Mouse (Mus musculus): ENCODE measurements around the gene Abcb9.

- TF ChIP-seq CTCF (IDR thresholded peaks at IDR 0.05; ENCODE audit: borderline replicate concordance, insufficient read depth, low read length) (no peak), POLR2A (IDR thresholded peaks at IDR 0.05; ENCODE audit: low read depth, low read length) (peak; percentile 74)
Observed at GRCm38 (mm10) chr5:124095596-124096232, at the start of gene Abcb9.
